Mouse (Mus musculus): ENCODE results near the gene Xpo5. TPM values are rescaled to one million over a fixed set of nuclear protein-coding genes. Genes with fewer than 3 reads are reported as not detected.
A peak's percentile ranks its signal among the peaks of the same experiment; 100 is the strongest.

The Xpo5 gene
- total RNA-seq, 2 experiments from 2014 or later, result 38.6 to 41.9 TPM

- DNase-seq (ENCODE audit: low spot score in 2 of 2), result no peak
These were observed 13.8 kb upstream of the Xpo5 start for GRCm38 (mm10) chr17:46188829-46189228.

- no peak for DNase-seq (ENCODE audit: low spot score in 2 of 2)
These were observed 1.4 kb upstream of the Xpo5 start for GRCm38 (mm10) chr17:46201151-46201550.

- peak; percentile 25 to 27 for DNase-seq (ENCODE audit: low spot score in 2 of 2)
These were observed 496 bp downstream of the Xpo5 start for GRCm38 (mm10) chr17:46203078-46203477.

- DNase-seq (ENCODE audit: low spot score in 2 of 2), result no peak
These were observed 4.1 kb downstream of the Xpo5 start for GRCm38 (mm10) chr17:46206676-46207075.

GRCm38 (mm10) chr17:46210550-46210949, 8.0 kb downstream of the Xpo5 start:
- no peak for DNase-seq (ENCODE audit: low spot score in 2 of 2)

GRCm38 (mm10) chr17:46221601-46222000, 19.0 kb downstream of the Xpo5 start:
- DNase-seq (ENCODE audit: low spot score in 2 of 2), result no peak

- DNase-seq (ENCODE audit: low spot score in 2 of 2), result no peak
These were observed 25.0 kb downstream of the Xpo5 start for GRCm38 (mm10) chr17:46227576-46227975.

- DNase-seq (ENCODE audit: low spot score in 2 of 2), result no peak
These were observed 33.5 kb downstream of the Xpo5 start for GRCm38 (mm10) chr17:46236067-46236466.

- DNase-seq (ENCODE audit: low spot score in 2 of 2), result no peak
These were observed 34.5 kb downstream of the Xpo5 start for GRCm38 (mm10) chr17:46237079-46237478.

GRCm38 (mm10) chr17:46237480-46237879, 34.9 kb downstream of the Xpo5 start:
- DNase-seq (ENCODE audit: low spot score in 2 of 2), result no peak

- DNase-seq (ENCODE audit: low spot score in 2 of 2), result no peak
These were observed 37.0 kb downstream of the Xpo5 start for GRCm38 (mm10) chr17:46239516-46240114.

- DNase-seq (ENCODE audit: low spot score in 2 of 2), result no peak
These were observed 38.9 kb downstream of the Xpo5 start for GRCm38 (mm10) chr17:46241471-46241870.

GRCm38 (mm10) chr17:46242274-46242673, 39.7 kb downstream of the Xpo5 start:
- no peak for DNase-seq (ENCODE audit: low spot score in 2 of 2)

GRCm38 (mm10) chr17:46242993-46243392, 40.4 kb downstream of the Xpo5 start:
- DNase-seq (ENCODE audit: low spot score in 2 of 2), result no peak

- DNase-seq (ENCODE audit: low spot score in 2 of 2), result no peak
These were observed 41.0 kb downstream of the Xpo5 start for GRCm38 (mm10) chr17:46243624-46244023.

GRCm38 (mm10) chr17:46244579-46244978, 42.0 kb downstream of the Xpo5 start:
- no peak for DNase-seq (ENCODE audit: low spot score in 2 of 2)

- peak; percentile 96 to 97 for DNase-seq (ENCODE audit: low spot score in 2 of 2)
These were observed 45.1 kb downstream of the Xpo5 start, which contains the start of the genes Polr1c and Yipf3 for GRCm38 (mm10) chr17:46247512-46248188. Gene Polr1c, minus strand, starts transcription at chr17:46248054. Gene Yipf3, plus strand, starts transcription at chr17:46248080.

- no peak for DNase-seq (ENCODE audit: low spot score in 2 of 2)
These were observed 45.6 kb downstream of the Xpo5 start for GRCm38 (mm10) chr17:46248189-46248522.

- DNase-seq (ENCODE audit: low spot score in 2 of 2), result no peak
These were observed 48.6 kb downstream of the Xpo5 start for GRCm38 (mm10) chr17:46251174-46251573.

GRCm38 (mm10) chr17:46252571-46253451, 50.2 kb downstream of the Xpo5 start:
- DNase-seq (ENCODE audit: low spot score in 2 of 2), result peak in 1 of 2 experiments; percentile 31

GRCm38 (mm10) chr17:46253452-46254084, 51.0 kb downstream of the Xpo5 start, which contains the start of gene Lrrc73:
Gene Lrrc73, plus strand, starts transcription at chr17:46253531.
- DNase-seq (ENCODE audit: low spot score in 2 of 2), result peak; percentile 94 to 96
